Mouse (Mus musculus) stomach, postnatal 0 days (tissue): ENCODE measurements around the gene U2surp. TPM values are rescaled to one million over a fixed set of nuclear protein-coding genes. Genes with fewer than 3 reads are reported as not detected.

Experiments
- ATAC-seq: fragments of 200-750 bp; cut with Nextera tagmentation; 2 replicates; pipeline ENCODE4 v1.8.0; 2017; ENCODE audit not compliant: low FRiP score, low TSS enrichment
- DNase-seq: peaks from one replicate; pipeline ENCODE4 v3.0.0-alpha.2; 2016; ENCODE audit warnings: low spot score
- H3K27ac ChIP-seq: fragments of 300-500 bp; sonication (generic); replicated peaks from 2 replicates; pipeline ENCODE4 v1.5.1; 2014; ENCODE audit warnings: mild to moderate bottlenecking, control low read depth
- H3K27me3 ChIP-seq: fragments of 300-500 bp; sonication (generic); 2 replicates; pipeline ENCODE4 v1.6.1; 2014; ENCODE audit warnings: low read length; ENCODE audit not compliant: control insufficient read depth, insufficient read depth
- H3K36me3 ChIP-seq: fragments of 300-500 bp; sonication (generic); 2 replicates; pipeline ENCODE4 v1.6.1; 2014; ENCODE audit warnings: low read length, mixed read lengths; ENCODE audit not compliant: control insufficient read depth, insufficient read depth
- H3K4me1 ChIP-seq: fragments of 300-500 bp; sonication (generic); replicated peaks from 2 replicates; pipeline ENCODE4 v1.6.1; 2014; ENCODE audit warnings: antibody characterized with exemption; ENCODE audit not compliant: control insufficient read depth, insufficient read depth
- H3K4me2 ChIP-seq: fragments of 300-500 bp; sonication (generic); replicated peaks from 2 replicates; pipeline ENCODE4 v1.6.1; 2014; ENCODE audit warnings: low read depth, mild to moderate bottlenecking, control low read depth, moderate library complexity
- H3K4me3 ChIP-seq: fragments of 300-500 bp; sonication (generic); 2 replicates; pipeline ENCODE4 v1.5.1; 2014; ENCODE audit warnings: low read depth, low read length, control low read depth
- H3K9ac ChIP-seq: fragments of 300-500 bp; sonication (generic); 2 replicates; pipeline ENCODE4 v1.6.1; 2014; ENCODE audit warnings: mild to moderate bottlenecking, low read length, control low read depth, mixed read lengths
- H3K9me3 ChIP-seq: fragments of 300-500 bp; sonication (generic); 2 replicates; pipeline ENCODE4 v1.6.1; 2016; ENCODE audit warnings: low read length; ENCODE audit not compliant: control insufficient read depth
- CTCF ChIP-seq: IDR thresholded peaks from 2 replicates; pipeline ENCODE4 v1.5.1; 2016; ENCODE audit warnings: antibody characterized with exemption, low read depth, mild to moderate bottlenecking, moderate library complexity
- EP300 ChIP-seq: optimal IDR thresholded peaks from 2 replicates; pipeline ENCODE3; 2016; ENCODE audit warnings: antibody characterized with exemption
- WGBS: fragments of 180-500 bp; shearing (Covaris S2); extraction: QIAGEN DNeasy Blood & Tissue Kit; methylation state at CpG from one replicate; pipeline ENCODE4 v1.1.7; 2014; 5-methylcytosine and 5-hydroxymethylcytosine counted together
- polyA plus RNA-seq: library from polyadenylated mRNA; unstranded; fragments of >200 nt; fragmentation: Nextera tagmentation; extraction: Ambion mirVana; gene quantifications from 2 replicates; pipeline ENCODE4 v1.2.1, GENCODE M21; 2015

The U2surp gene
- polyA plus RNA-seq, 1 experiment from 2014 or later, result 75.2 TPM

DNA sequence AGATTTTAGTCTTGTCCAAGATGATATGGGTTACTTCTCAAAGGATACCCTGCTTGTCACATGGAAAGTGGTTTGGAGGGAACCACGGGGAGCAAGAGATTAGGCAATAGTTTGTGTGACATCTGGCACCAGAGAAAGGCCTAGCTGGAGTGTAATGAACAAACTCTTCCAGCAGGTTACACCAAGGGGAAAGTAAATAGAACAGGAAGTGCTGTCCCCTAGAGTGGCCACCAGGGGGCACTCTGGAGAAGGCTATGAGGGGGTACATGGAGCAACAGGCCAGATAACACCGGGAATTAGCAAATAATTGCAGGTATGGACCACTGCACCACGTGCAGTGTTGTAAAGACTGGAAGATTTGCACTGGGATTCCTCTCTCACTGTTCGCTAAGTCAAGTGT is 28.7 kb upstream of the U2surp start:
- no peak overlapping the region for H3K9ac ChIP-seq
- no peaks in the 10 kb centered on the region for H3K27me3 ChIP-seq
- H3K36me3 ChIP-seq, result no peaks in the 10 kb centered on the region
- H3K4me1 ChIP-seq, result no peaks in the 10 kb centered on the region
- TF ChIP-seq CTCF (peak; percentile 75), EP300 (no peak)
- no peak overlapping the region for H3K4me2 ChIP-seq
- no peak overlapping the region for H3K4me3 ChIP-seq
- no peaks in the 10 kb centered on the region for H3K9me3 ChIP-seq
- 0 out of 2 replicates have a peak, but pooled peaks have one; percentile 54 for ATAC-seq
- DNase-seq, result peak; percentile 51
- H3K27ac ChIP-seq, result no peak overlapping the region
- 55% methylated on average over 4 of the region's 4 CpGs for WGBS

DNA sequence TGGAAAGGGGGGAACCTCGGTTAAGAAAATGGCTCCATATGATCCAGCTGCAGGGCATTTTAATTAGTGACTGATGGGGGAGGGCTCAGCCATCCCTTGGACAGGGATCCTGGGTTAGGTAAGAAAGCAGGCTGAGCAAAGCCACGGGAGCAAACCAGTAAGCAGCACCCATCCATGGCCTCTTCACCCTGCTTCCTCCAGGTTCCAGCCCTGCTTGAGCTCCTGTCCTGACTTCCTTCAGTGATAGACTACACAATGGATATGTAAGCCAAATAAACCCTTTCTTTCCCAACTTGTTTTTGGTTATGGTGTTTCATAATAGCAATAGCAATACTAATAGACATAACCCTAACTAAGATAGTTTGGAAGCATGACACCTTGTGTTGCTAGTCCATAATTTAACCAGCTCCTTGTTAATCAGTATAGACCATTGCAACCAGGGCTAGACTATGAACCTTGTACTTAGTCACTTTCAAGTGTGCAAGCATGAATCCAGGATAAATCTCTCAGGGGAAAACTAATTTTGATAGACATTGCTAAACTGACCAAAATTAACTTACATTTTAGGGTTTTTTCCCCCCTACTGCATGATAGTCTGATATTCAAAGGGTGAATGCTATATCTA is 27.5 kb upstream of the U2surp start:
- ATAC-seq, result no peak
- H3K36me3 ChIP-seq, result no peaks in the 10 kb centered on the region
- 72% methylated on average over 2 of the region's 2 CpGs for WGBS

DNA sequence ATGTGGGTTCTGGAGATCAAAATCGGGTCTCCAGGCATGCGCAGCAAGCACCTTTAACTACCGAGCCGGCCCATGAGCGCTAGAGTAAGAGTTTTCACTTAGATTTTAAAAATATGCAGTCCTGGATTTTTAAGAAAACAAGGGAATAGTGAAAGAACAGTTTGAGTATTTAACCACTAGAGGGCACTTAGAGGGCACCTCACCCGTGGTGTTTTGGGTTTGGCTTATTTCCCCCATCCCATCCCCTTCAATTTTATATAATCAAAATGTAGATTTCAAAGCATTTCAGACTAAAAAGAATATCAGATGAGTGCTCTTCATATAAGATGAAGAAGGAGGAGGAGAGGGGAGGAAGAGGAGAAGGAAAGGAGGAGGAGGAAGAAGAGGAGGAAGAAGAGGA is 22.0 kb upstream of the U2surp start:
- peak; percentile 67 for TF ChIP-seq CTCF
- TF ChIP-seq EP300, result no peak
- Histone ChIP-seq H3K36me3 (no peaks in the 10 kb centered on the region), H3K9me3 (no peaks in the 10 kb centered on the region), H3K27me3 (no peaks in the 10 kb centered on the region), H3K4me3 (no peak overlapping the region), H3K4me2 (no peak overlapping the region), H3K4me1 (no peaks in the 10 kb centered on the region), H3K27ac (no peak overlapping the region), H3K9ac (no peak overlapping the region)
- 32% methylated on average over 6 of the region's 6 CpGs for WGBS
- no peak for ATAC-seq
- no peak for DNase-seq

More for the DNA sequence above, 27.5 kb upstream of the U2surp start:
- Histone ChIP-seq H3K4me3 (no peak overlapping the region), H3K4me1 (no peaks in the 10 kb centered on the region), H3K9me3 (no peaks in the 10 kb centered on the region), H3K27me3 (no peaks in the 10 kb centered on the region), H3K4me2 (no peak overlapping the region), H3K9ac (no peak overlapping the region), H3K27ac (no peak overlapping the region)
- TF ChIP-seq CTCF, result no peak
- no peak for TF ChIP-seq EP300
- no peak for DNase-seq

DNA sequence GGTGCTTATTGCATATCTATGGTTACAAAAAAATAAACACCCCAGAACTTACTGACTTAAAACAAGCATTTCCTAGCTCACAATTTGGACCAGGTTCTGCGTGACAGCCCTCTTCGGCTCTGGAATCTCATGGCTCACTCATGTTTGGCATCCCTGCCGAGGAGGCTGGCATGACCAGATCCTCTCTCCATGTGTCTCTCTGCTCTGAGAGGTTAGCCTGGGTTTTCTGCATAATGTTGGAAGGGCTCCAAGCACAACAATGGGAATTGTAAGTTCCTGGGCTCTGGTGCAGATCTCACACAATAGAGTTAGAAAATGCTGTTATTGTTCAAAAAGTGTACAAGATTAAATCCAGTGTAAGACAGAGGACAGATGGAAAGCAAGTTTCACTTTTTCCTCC is 19.3 kb upstream of the U2surp start:
- H3K9me3 ChIP-seq, result no peaks in the 10 kb centered on the region
- H3K27me3 ChIP-seq, result no peaks in the 10 kb centered on the region
- no peak overlapping the region for H3K9ac ChIP-seq
- no peak overlapping the region for H3K4me3 ChIP-seq
- H3K4me2 ChIP-seq, result no peak overlapping the region
- 66% methylated on average over 3 of the region's 3 CpGs for WGBS
- ATAC-seq, result no peak
- no peaks in the 10 kb centered on the region for H3K36me3 ChIP-seq
- DNase-seq, result no peak
- H3K27ac ChIP-seq, result no peak overlapping the region
- TF ChIP-seq EP300, result no peak
- no peak for TF ChIP-seq CTCF
- no peaks in the 10 kb centered on the region for H3K4me1 ChIP-seq

DNA sequence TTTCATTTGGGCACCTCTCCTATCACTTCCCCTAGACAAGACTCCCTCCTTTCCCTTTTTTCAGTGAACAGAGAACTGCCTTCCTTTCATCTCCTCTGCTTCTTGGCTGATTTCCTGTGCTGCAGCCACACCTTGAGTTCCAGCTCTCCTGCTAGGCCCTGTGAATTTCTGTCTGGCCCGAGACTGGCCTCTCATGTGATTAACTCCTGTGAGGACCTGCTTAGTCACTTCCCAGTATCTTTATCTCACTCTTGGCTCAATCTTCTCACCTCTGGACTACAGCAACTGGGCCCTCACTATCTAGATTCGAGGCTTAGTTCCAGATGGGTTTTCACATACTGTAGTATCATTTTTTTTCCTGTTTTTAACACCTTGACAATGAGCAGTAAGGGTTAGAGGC is 15.9 kb upstream of the U2surp start:
- 29% methylated on average over 2 of the region's 2 CpGs for WGBS
- DNase-seq (peak; percentile 42), ATAC-seq (peak; percentile 80)
- Histone ChIP-seq H3K4me1 (no peaks in the 10 kb centered on the region), H3K4me2 (no peak overlapping the region), H3K9ac (no peak overlapping the region), H3K27ac (no peak overlapping the region), H3K27me3 (no peaks in the 10 kb centered on the region), H3K9me3 (no peaks in the 10 kb centered on the region), H3K36me3 (no peaks in the 10 kb centered on the region), H3K4me3 (no peak overlapping the region)
- TF ChIP-seq EP300 (no peak), CTCF (no peak)

DNA sequence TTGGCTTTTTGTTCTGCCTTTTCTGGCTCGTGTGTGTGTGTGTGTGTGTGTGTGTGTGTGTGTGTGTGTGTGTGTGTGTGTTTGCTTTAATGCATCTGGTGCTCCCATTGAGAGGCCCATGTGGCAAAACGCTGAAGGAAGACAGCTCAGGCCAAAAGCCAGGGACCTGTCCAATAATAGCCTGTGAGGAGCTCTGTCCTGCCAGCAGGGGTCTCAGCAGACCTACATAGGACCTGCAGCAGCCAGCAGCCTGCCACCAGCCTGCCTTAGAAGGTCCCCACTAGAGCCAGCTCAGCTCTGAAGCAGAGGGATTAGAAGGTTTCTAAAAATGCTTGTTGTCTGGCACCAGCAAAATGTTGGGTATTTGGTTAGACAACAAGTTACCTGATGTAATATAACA is 14.2 kb upstream of the U2surp start:
- no peak overlapping the region for H3K4me3 ChIP-seq
- no peaks in the 10 kb centered on the region for H3K9me3 ChIP-seq
- H3K9ac ChIP-seq, result no peak overlapping the region
- peak; percentile 46 for DNase-seq
- no peak overlapping the region for H3K27ac ChIP-seq
- H3K27me3 ChIP-seq, result no peaks in the 10 kb centered on the region
- H3K4me2 ChIP-seq, result no peak overlapping the region
- peak; percentile 68; the same call in 1 of the 2 replicates for ATAC-seq
- H3K36me3 ChIP-seq, result no peaks in the 10 kb centered on the region
- TF ChIP-seq CTCF, result peak; percentile 73
- no peak for TF ChIP-seq EP300
- 3% methylated on average over 2 of the region's 2 CpGs for WGBS
- H3K4me1 ChIP-seq, result no peaks in the 10 kb centered on the region
